Mouse (Mus musculus): Measurements from ENCODE around the gene Ssbp3.

DNA sequence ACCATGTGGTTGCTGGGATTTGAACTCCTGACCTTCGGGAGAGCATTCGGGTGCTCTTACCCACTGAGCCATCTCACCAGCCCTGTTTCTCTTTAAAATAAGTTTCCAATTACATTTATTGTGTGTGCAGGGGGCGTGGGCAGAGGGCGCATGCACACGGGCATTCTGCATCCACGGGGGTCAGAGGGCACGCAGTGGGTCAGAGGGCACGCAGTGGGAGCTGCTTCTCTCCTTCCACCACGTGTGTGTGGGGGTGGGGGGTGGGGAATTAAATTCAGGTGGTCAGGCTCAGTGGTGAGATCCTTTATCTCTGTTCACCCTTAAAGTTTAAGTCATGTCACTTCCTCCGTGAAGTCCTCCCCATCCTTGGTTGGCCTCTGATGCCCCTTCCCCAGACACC, 187.9 kb downstream of the Ssbp3 start:
- no peak for TF ChIP-seq CTCF (IDR thresholded peaks at IDR 0.05; ENCODE audit: low read depth)
- TF ChIP-seq EP300 (IDR thresholded peaks at IDR 0.05; ENCODE audit: low read depth): no peak
